Mouse (Mus musculus) small intestine, adult 10 weeks (tissue): ENCODE results near the gene Cpxcr1. TPM values are rescaled to one million over a fixed set of nuclear protein-coding genes. Genes with fewer than 3 reads are reported as not detected.

ENCODE experiments used
- polyA plus RNA-seq: library from polyadenylated mRNA; stranded (reverse); fragments of 350-450 nt; fragmentation: Illumina TruSeq; extraction: RNeasy Lipid Tissue Mini Kit (QIAGEN cat#74804); gene quantifications from one replicate; pipeline ENCODE4 v1.2.3, GENCODE M21; 2014; ENCODE audit warnings: low replicate concordance

Gene Cpxcr1
- not detected for polyA plus RNA-seq

DNA sequence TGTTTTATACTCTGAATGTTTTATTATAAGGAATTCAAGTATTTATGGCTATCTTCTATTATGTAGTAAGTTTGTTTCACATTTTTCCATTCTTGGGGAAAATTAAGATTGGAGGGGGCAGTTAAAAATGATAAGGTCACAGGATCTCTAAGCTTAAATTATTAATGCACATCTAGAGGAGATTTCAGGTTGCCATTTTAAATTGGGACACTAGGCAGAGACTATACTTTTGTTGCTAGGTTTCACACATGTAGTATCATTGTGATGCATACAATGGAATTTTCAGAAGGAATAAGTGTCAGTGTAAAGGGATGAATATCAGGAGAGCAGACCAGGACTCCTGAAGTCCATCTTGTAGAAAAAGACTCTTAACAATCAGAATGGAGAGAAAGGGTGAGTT is at the start of gene Cpxcr1:
Cpxcr1 (plus strand) TSS at position 301 of the 400 bp plus-strand sequence.

Other genes with a start within 250 kb of the Cpxcr1 start
- gene H2afb2, start 232.2 kb downstream of the Cpxcr1 start, polyA plus RNA-seq = not detected